Mouse (Mus musculus) gastrocnemius, postnatal 10 days (tissue): ENCODE data around the gene 1110065P20Rik. TPM values are rescaled to one million over a fixed set of nuclear protein-coding genes. Genes with fewer than 3 reads are reported as not detected.

Experiments used
- DNase-seq: peaks from one replicate; pipeline ENCODE4 v3.0.0; 2021; ENCODE audit warnings: mixed read lengths
- long read RNA-seq, 2 experiments: library from polyadenylated mRNA; stranded (forward); transcript quantifications; one replicate each; pipeline ENCODE4 v2.0.0; 2021
- total RNA-seq, 2 experiments: library from RNA; stranded (reverse); gene quantifications; 2 replicates each; pipeline ENCODE4 v1.2.3; 2021

The 1110065P20Rik gene
- total RNA-seq: 10 to 100 TPM; 28.7 to 29.3 TPM
- long read RNA-seq, experiment 1, transcript 1110065P20Rik-203 (2 exons, 659 nt): major isoform, 8 of 21 reads
- long read RNA-seq, experiment 1, transcript 1110065P20Rik-204 (3 exons, 762 nt): minor isoform, 5 of 21 reads
- long read RNA-seq, experiment 1, partial matches to known transcripts: 0 of 21 reads
- long read RNA-seq, experiment 1, other reads (novel, unspliced or antisense): 2 of 21 reads
- long read RNA-seq, experiment 2, transcript 1110065P20Rik-204 (3 exons, 762 nt): major isoform, 10 of 32 reads
- long read RNA-seq, experiment 2, transcript 1110065P20Rik-203 (2 exons, 659 nt): minor isoform, 9 of 32 reads
- long read RNA-seq, experiment 2, partial matches to known transcripts: 2 of 32 reads
- long read RNA-seq, experiment 2, other reads (novel, unspliced or antisense): 2 of 32 reads

GRCm38 (mm10) chr4:124850933-124851658, at the start of gene 1110065P20Rik:
Gene 1110065P20Rik (minus strand): TSS chr4:124851196.
- peak; percentile 71 for DNase-seq

- DNase-seq: no peak
These were observed 48.9 kb upstream of the 1110065P20Rik start for GRCm38 (mm10) chr4:124899906-124900305.

GRCm38 (mm10) chr4:124898428-124898827, 47.4 kb upstream of the 1110065P20Rik start:
- DNase-seq: no peak

- DNase-seq: no peak
These were observed 43.8 kb upstream of the 1110065P20Rik start for GRCm38 (mm10) chr4:124894508-124895428.

GRCm38 (mm10) chr4:124893769-124894168, 42.8 kb upstream of the 1110065P20Rik start:
- DNase-seq: no peak

- DNase-seq: no peak
These were observed 39.8 kb upstream of the 1110065P20Rik start for GRCm38 (mm10) chr4:124890831-124891230.

GRCm38 (mm10) chr4:124889935-124890334, 38.9 kb upstream of the 1110065P20Rik start:
- DNase-seq: no peak

GRCm38 (mm10) chr4:124888702-124889101, 37.7 kb upstream of the 1110065P20Rik start:
- DNase-seq: no peak

GRCm38 (mm10) chr4:124882151-124882729, 31.2 kb upstream of the 1110065P20Rik start:
- DNase-seq: peak; percentile 57

- DNase-seq: no peak
These were observed 30.4 kb upstream of the 1110065P20Rik start for GRCm38 (mm10) chr4:124881341-124881908.

GRCm38 (mm10) chr4:124880599-124880998, 29.6 kb upstream of the 1110065P20Rik start, which contains the start of gene Epha10:
Gene Epha10 (plus strand): TSS chr4:124880899.
- DNase-seq: no peak

- no peak for DNase-seq
These were observed 21.7 kb upstream of the 1110065P20Rik start for GRCm38 (mm10) chr4:124872719-124873118.

GRCm38 (mm10) chr4:124861283-124862188, 10.5 kb upstream of the 1110065P20Rik start, which contains the start of gene Maneal:
Gene Maneal (minus strand): TSS chr4:124862171.
- DNase-seq: no peak

- peak; percentile 84 for DNase-seq
These were observed 9.4 kb upstream of the 1110065P20Rik start for GRCm38 (mm10) chr4:124860446-124860845.

- DNase-seq: no peak
These were observed 7.4 kb upstream of the 1110065P20Rik start for GRCm38 (mm10) chr4:124858370-124858769.

- DNase-seq: no peak
These were observed 5.3 kb upstream of the 1110065P20Rik start for GRCm38 (mm10) chr4:124856294-124856693.

GRCm38 (mm10) chr4:124850261-124850913, 609 bp downstream of the 1110065P20Rik start, which contains the start of gene Yrdc:
Gene Yrdc (plus strand): TSS chr4:124850679.
- peak; percentile 95 for DNase-seq

- peak; percentile 71 for DNase-seq
These were observed 1.2 kb downstream of the 1110065P20Rik start for GRCm38 (mm10) chr4:124849631-124850260.

- peak; percentile 85 for DNase-seq
These were observed 3.4 kb downstream of the 1110065P20Rik start for GRCm38 (mm10) chr4:124847573-124847972.
